7 mouse cellular contexts compared by ENCODE assay signal in genomic region chr6:124910032-124910431, GRCm38 (mm10). TPM values are rescaled to one million over a fixed set of nuclear protein-coding genes. Genes with fewer than 3 reads are reported as not detected.
DNase-seq lines count a peak whose midpoint lies in the region; ATAC-seq and TF ChIP-seq lines count a peak whose summit lies in the region.

No protein-coding gene starts in this region.

- peaks cover 9% of the 10 kb centered on the region for H3K4me1 ChIP-seq in lung, embryonic 14.5 days (ENCODE audit: insufficient read depth)
- peaks cover 18% of the 10 kb centered on the region for H3K4me1 ChIP-seq in forebrain, embryonic 11.5 days (replicated peaks; ENCODE audit: control insufficient read depth, insufficient read depth, low read length)
- H3K4me1 ChIP-seq in intestine, embryonic 16.5 days (ENCODE audit: control insufficient read depth, insufficient read depth, low read length), result peaks cover 33% of the 10 kb centered on the region

- no peak for TF ChIP-seq CTCF in lung, embryonic 14.5 days (IDR thresholded peaks at IDR 0.05; ENCODE audit: low read depth)

- H3K4me3 ChIP-seq in lung, embryonic 14.5 days (ENCODE audit: low read depth, low read length), result peak overlapping the region; percentile 18
- peak overlapping the region; percentile 15 for H3K4me3 ChIP-seq in forebrain, embryonic 11.5 days (ENCODE audit: low read depth, low read length)
- H3K4me3 ChIP-seq in intestine, embryonic 16.5 days (ENCODE audit: low read length), result peak overlapping the region; percentile 25

- H3K27me3 ChIP-seq in lung, embryonic 14.5 days (ENCODE audit: insufficient read depth, low read length), result peaks cover 10% of the 10 kb centered on the region; the same call in 1 of the 2 replicates
- peaks cover 9% of the 10 kb centered on the region for H3K27me3 ChIP-seq in forebrain, embryonic 11.5 days (ENCODE audit: control insufficient read depth, insufficient read depth, low read length)
- H3K27me3 ChIP-seq in intestine, embryonic 16.5 days (replicated peaks; ENCODE audit: control insufficient read depth, insufficient read depth, low read length), result peaks cover 8% of the 10 kb centered on the region; the same call in 1 of the 2 replicates

- H3K9me3 ChIP-seq in lung, embryonic 14.5 days (ENCODE audit: low read depth, low read length), result no peaks in the 10 kb centered on the region
- no peaks in the 10 kb centered on the region for H3K9me3 ChIP-seq in forebrain, embryonic 11.5 days (ENCODE audit: control insufficient read depth, low read length)
- no peaks in the 10 kb centered on the region for H3K9me3 ChIP-seq in intestine, embryonic 16.5 days (ENCODE audit: control insufficient read depth, low read length)

- peak overlapping the region; percentile 55 for H3K4me2 ChIP-seq in lung, embryonic 14.5 days
- H3K4me2 ChIP-seq in forebrain, embryonic 11.5 days (ENCODE audit: low read depth, low read length, severe bottlenecking), result peak overlapping the region; percentile 41
- peak overlapping the region; percentile 46 for H3K4me2 ChIP-seq in intestine, embryonic 16.5 days (ENCODE audit: low read depth, low read length)

- peaks cover 26% of the 10 kb centered on the region for H3K36me3 ChIP-seq in lung, embryonic 14.5 days (ENCODE audit: insufficient read depth)
- peaks cover 8% of the 10 kb centered on the region; the same call in 1 of the 2 replicates for H3K36me3 ChIP-seq in forebrain, embryonic 11.5 days (ENCODE audit: control insufficient read depth, insufficient read depth, low read length)
- H3K36me3 ChIP-seq in intestine, embryonic 16.5 days (ENCODE audit: control insufficient read depth, insufficient read depth, low read length), result peaks cover 17% of the 10 kb centered on the region

- 0 out of 2 replicates have a peak, but pooled peaks have one; percentile 19 for ATAC-seq in lung, embryonic 14.5 days (ENCODE audit: insufficient read depth)
- ATAC-seq in forebrain, embryonic 11.5 days (replicated peaks; ENCODE audit: low FRiP score), result no peak; the same call in 1 of the 2 replicates
- ATAC-seq in intestine, embryonic 16.5 days, result peak; percentile 57

- no peak overlapping the region for H3K27ac ChIP-seq in lung, embryonic 14.5 days (ENCODE audit: low read depth)
- H3K27ac ChIP-seq in forebrain, embryonic 11.5 days (ENCODE audit: low read depth, low read length), result no peak overlapping the region
- H3K27ac ChIP-seq in intestine, embryonic 16.5 days (ENCODE audit: low read length), result no peak overlapping the region

- H3K9ac ChIP-seq in lung, embryonic 14.5 days, result peak overlapping the region; percentile 48
- peak overlapping the region; percentile 47 for H3K9ac ChIP-seq in forebrain, embryonic 11.5 days (ENCODE audit: low read length)
- peak overlapping the region; percentile 65 for H3K9ac ChIP-seq in intestine, embryonic 16.5 days (ENCODE audit: low read depth, low read length)

- peak; percentile 45 for DNase-seq in lung, embryonic 14.5 days
- no peak for DNase-seq in lung, postnatal 14 days
- no peak for DNase-seq in forebrain, embryonic 11.5 days (ENCODE audit: low spot score)
- DNase-seq in retina, postnatal 1 day, result peak; percentile 56
- DNase-seq in layer of hippocampus, postnatal 14 days (ENCODE audit: low spot score in 2 of 2), result no peak
- no peak for DNase-seq in spleen, postnatal 14 days (ENCODE audit: low spot score in 2 of 2)

- WGBS in lung, embryonic 14.5 days, result 7% methylated on average over 32 of the region's 32 CpGs
- under 1% methylated on average over 32 of the region's 32 CpGs for WGBS in forebrain, embryonic 11.5 days
- 4% methylated on average over 32 of the region's 32 CpGs for WGBS in intestine, embryonic 16.5 days

RNA-seq across cellular contexts. Expression of gene Lag3, which starts 1.5 kb away (rescaled TPM):
- polyA plus RNA-seq in lung, embryonic 14.5 days (2014; fragmentation: Nextera tagmentation; extraction: Ambion mirVana), result 1.4 and 2.2 TPM in 2 replicates
- 2.3 and 2.5 TPM in 2 replicates for polyA plus RNA-seq in forebrain, embryonic 11.5 days (2014; fragmentation: Nextera tagmentation; extraction: Ambion mirVana)
- 1.9 TPM in 2 replicates for polyA plus RNA-seq in intestine, embryonic 16.5 days (2015; fragmentation: Nextera tagmentation; extraction: Ambion mirVana)
- total RNA-seq in layer of hippocampus, postnatal 14 days (2021), result 1 to 10 TPM; 2.6 to 3.0 TPM

RNA-seq across cellular contexts. Expression of gene Ptms, which starts 9.9 kb away (rescaled TPM):
- polyA plus RNA-seq in lung, embryonic 14.5 days (2014; fragmentation: Nextera tagmentation; extraction: Ambion mirVana), result 377 and 442 TPM in 2 replicates
- polyA plus RNA-seq in forebrain, embryonic 11.5 days (2014; fragmentation: Nextera tagmentation; extraction: Ambion mirVana), result 369 and 455 TPM in 2 replicates
- polyA plus RNA-seq in intestine, embryonic 16.5 days (2015; fragmentation: Nextera tagmentation; extraction: Ambion mirVana), result 87.8 and 173 TPM in 2 replicates
- total RNA-seq in layer of hippocampus, postnatal 14 days (2021), result 1,000 to 10,000 TPM; 1,231 to 1,331 TPM

RNA-seq across cellular contexts. Expression of gene Mlf2, which starts 21.2 kb away (rescaled TPM):
- polyA plus RNA-seq in lung, embryonic 14.5 days (2014; fragmentation: Nextera tagmentation; extraction: Ambion mirVana), result 390 and 401 TPM in 2 replicates
- polyA plus RNA-seq in forebrain, embryonic 11.5 days (2014; fragmentation: Nextera tagmentation; extraction: Ambion mirVana), result 450 and 480 TPM in 2 replicates
- polyA plus RNA-seq in intestine, embryonic 16.5 days (2015; fragmentation: Nextera tagmentation; extraction: Ambion mirVana), result 296 and 299 TPM in 2 replicates
- 100 to 1,000 TPM; 681 to 696 TPM for total RNA-seq in layer of hippocampus, postnatal 14 days (2021)

RNA-seq across cellular contexts. Expression of gene Cd4, which starts 22.0 kb away (rescaled TPM):
- polyA plus RNA-seq in lung, embryonic 14.5 days (2014; fragmentation: Nextera tagmentation; extraction: Ambion mirVana), result 0.11 TPM in 1 of 2 replicates, not detected in the other
- polyA plus RNA-seq in forebrain, embryonic 11.5 days (2014; fragmentation: Nextera tagmentation; extraction: Ambion mirVana), result not detected in 2 replicates
- polyA plus RNA-seq in intestine, embryonic 16.5 days (2015; fragmentation: Nextera tagmentation; extraction: Ambion mirVana), result 0.44 and 0.70 TPM in 2 replicates
- under 1 TPM; 0.29 to 0.58 TPM for total RNA-seq in layer of hippocampus, postnatal 14 days (2021)

RNA-seq across cellular contexts. Expression of gene Gpr162, which starts 46.2 kb away (rescaled TPM):
- polyA plus RNA-seq in lung, embryonic 14.5 days (2014; fragmentation: Nextera tagmentation; extraction: Ambion mirVana), result 0.08 and 0.30 TPM in 2 replicates
- polyA plus RNA-seq in forebrain, embryonic 11.5 days (2014; fragmentation: Nextera tagmentation; extraction: Ambion mirVana), result 2.7 and 2.8 TPM in 2 replicates
- polyA plus RNA-seq in intestine, embryonic 16.5 days (2015; fragmentation: Nextera tagmentation; extraction: Ambion mirVana), result 0.75 and 0.77 TPM in 2 replicates
- 100 to 1,000 TPM; 180 to 193 TPM for total RNA-seq in layer of hippocampus, postnatal 14 days (2021)

Comparison
In these comparisons a context has a peak if more than half of its experiments do, and no peak if none do; other contexts are left out.
1. DNase-seq: peak in lung, embryonic 14.5 days (single experiment) and retina, postnatal 1 day (single experiment); none in lung, postnatal 14 days (single experiment), forebrain, embryonic 11.5 days (single experiment), layer of hippocampus, postnatal 14 days (0 of 2) and spleen, postnatal 14 days (0 of 2).
2. Peak in every context shown above with its lines, with median percentiles within 50 percentile points of each other: H3K4me2 ChIP-seq, H3K4me3 ChIP-seq and H3K9ac ChIP-seq.